Mouse (Mus musculus) cerebellum, adult 11 months (tissue): ENCODE results near the gene Lyg2.

Experiments
- DNase-seq: peaks from one replicate; pipeline ENCODE4 v3.0.0; 2022

Lyg2 gene

GRCm38 (mm10) chr1:37877736-37878460 is 38.4 kb downstream of the Lyg2 start:
- no peak for DNase-seq

- no peak for DNase-seq
Observed at GRCm38 (mm10) chr1:37873157-37873556, 43.1 kb downstream of the Lyg2 start.

GRCm38 (mm10) chr1:37872131-37873067 is 43.9 kb downstream of the Lyg2 start:
- peak; percentile 68 for DNase-seq

GRCm38 (mm10) chr1:37871704-37872103 is 44.6 kb downstream of the Lyg2 start, which contains the start of gene Lipt1:
TSS of gene Lipt1 (plus strand) at chr1:37871738.
- no peak for DNase-seq

- DNase-seq, result no peak
Observed at GRCm38 (mm10) chr1:37869362-37869761, 46.9 kb downstream of the Lyg2 start.

- DNase-seq, result no peak
Observed at GRCm38 (mm10) chr1:37868640-37869039, 47.7 kb downstream of the Lyg2 start.

GRCm38 (mm10) chr1:37867684-37868322 is 48.5 kb downstream of the Lyg2 start:
- no peak for DNase-seq

- peak; percentile 42 for DNase-seq
Observed at GRCm38 (mm10) chr1:37867056-37867455, 49.2 kb downstream of the Lyg2 start.

GRCm38 (mm10) chr1:37866286-37866685 is 50.0 kb downstream of the Lyg2 start, which contains the start of gene Tsga10:
TSS of gene Tsga10 (minus strand) at chr1:37866429.
- DNase-seq, result no peak

GRCm38 (mm10) chr1:37865401-37866215 is 50.7 kb downstream of the Lyg2 start:
- DNase-seq, result peak; percentile 25

GRCm38 (mm10) chr1:37864511-37865400 is 51.5 kb downstream of the Lyg2 start:
- peak; percentile 100 for DNase-seq
